Mouse (Mus musculus): ENCODE measurements at regions not wholly inside any gene's neighbourhood (a gene's known extent, or its start where the extent isn't known, plus 50 kb on each side); places are given as distances from the start of the nearest gene placed in this dataset.
A peak's percentile ranks its signal among the peaks of the same experiment; 100 is the strongest.

DNA sequence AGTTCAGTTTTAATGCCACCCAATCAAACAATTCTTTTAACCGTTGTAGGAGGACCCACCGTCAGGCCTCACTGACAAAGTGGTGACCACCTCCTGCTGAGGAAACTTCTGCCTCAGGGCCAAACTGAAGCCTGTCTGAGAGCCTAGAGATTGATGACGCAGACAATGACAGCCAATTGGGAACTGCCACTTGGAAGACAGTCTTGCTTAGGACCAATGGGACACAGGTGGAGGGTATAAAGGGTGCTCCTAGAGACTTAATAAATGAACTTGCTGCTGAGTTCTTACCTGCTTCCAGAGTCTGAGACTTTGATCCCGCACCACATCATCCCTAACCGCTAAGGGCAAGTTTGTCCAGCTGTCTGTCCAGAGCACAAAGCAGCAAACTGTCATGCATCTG, 80.0 kb downstream of the Tbx4 start:
- DNase-seq (ENCODE audit: inconsistent ontology term): no peak

DNA sequence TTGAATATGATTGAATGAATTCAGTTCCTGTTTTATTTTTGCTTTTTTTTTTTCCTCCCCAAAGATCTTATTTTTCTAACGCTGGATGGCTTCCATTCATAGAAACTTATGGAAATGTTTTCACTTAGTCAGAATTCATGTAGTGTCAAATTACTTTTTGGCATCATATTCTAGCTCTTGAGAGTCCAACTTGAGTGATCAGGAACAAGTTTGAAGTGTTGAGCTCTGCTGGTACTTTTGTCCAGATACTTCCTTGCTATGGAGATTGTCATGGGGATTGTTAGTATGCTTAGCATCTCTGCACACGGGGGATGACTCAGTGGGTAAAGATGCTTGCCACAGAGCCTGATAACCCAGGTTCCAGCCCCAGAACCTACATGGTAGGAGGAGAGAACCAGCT, 84.1 kb downstream of the Tbx4 start:
- DNase-seq (ENCODE audit: inconsistent ontology term): no peak

DNA sequence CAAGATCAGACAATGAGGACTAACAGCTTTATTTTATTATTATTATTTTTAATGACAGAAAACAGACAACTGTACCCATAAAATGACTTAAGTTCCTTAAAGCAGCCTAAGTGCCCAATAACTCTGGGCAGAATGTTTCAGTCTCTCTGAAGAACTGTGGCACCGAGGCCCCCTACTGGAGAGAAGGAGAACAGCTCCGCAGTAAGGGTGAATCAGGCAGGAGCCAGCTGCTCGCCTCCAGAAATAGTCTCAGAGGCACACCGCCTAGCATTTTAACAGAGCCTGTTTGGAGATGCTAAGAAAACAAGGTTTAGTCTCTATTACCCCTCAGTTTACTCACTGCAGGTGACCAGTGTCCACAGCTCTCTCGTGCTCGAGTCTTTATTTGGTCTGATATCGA, 86.2 kb downstream of the Tbx4 start:
- DNase-seq (ENCODE audit: inconsistent ontology term): peak; percentile 65

DNA sequence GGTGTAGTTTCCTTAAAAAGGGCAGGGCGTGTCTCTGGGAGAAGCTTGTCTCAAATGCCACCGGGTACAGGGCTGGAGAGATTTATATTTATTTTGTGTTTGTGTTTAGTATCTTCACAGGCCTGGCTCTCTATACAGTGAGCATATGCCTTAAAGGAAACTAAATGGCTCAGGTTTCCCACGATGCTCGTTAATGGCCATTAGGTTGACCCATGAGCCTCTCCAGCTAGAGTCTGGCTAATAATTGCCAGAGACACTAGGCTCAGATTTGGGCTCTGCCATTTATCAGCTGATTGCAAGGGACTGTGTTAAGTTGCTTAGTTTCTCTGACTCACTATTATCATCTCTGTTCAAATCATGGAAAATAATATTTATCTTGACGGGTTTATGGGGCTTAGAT, 87.5 kb downstream of the Tbx4 start:
- no peak for DNase-seq (ENCODE audit: inconsistent ontology term)

DNA sequence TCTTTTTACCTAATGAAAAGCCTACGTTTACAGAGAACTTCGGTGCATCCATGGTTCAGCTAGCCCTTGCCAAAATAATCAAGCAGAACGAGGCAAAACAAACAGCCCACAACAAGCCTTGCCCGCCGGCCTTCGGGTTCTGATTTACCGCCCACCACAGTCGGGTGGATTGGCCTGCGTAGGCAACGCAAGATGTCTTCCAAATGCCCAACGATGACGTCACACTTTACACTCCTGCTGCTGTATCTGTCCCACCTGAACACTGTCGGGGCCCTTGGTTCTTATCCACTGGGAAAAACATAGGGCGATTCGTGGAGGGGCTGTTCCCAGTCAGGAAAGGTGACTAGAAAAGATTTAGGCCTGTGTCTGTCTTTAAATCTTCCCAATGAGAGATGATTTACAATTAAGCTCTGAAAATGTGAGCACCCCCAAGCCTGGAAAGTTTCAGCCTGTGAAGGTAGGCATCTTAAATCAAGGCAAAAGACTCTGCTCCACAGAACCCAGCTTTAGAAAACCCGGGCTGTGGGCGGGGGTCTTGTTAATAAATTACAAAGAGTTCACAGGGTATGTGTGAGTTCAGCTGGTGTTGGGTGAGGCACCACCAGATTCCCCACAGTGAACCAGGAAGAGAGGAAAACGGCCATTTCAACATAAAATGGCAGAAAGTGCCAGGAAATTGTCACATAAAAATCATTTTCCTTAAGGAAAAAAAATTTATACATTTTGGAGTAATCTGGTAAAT, 90.6 kb downstream of the Tbx4 start:
- DNase-seq (ENCODE audit: inconsistent ontology term): no peak

DNA sequence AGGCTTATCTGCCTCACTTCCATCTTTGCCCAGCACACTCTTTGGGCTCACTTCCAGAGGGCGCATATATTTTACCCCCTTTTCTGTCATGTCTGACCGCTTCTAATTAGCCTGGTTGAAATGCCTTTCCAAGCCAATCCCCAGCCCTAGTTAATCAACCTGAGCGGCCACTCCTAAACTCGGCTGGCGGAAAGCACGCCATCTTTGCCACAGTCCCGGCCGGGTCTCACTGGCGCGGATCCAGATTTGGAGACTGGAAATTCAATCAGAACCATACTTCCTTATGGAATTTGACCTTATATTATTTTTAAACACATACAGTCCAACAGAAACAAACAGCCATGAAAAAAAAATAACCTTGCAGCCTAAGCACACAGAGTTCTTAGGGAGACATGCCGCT, 94.2 kb downstream of the Tbx4 start:
- no peak for DNase-seq (ENCODE audit: inconsistent ontology term)

DNA sequence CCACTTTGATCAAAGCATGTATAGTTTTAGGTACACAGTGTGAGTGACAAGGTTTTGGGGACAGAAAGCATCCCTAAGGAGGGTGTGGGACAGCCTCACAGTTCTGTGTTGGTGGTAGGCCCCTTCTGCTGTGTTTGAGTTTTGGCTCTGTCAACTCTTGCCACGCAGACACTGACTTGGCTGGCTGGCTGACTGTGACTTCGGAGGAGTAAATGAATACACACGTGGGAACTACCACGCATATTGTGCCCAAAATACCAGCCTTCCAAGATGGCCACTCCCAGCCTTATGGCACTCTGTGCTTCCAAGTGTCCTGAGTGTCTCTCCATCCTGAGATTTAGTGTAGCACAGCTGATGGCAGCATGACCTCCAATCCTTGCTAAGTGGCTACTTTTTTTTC, 95.3 kb downstream of the Tbx4 start:
- DNase-seq (ENCODE audit: inconsistent ontology term): no peak

DNA sequence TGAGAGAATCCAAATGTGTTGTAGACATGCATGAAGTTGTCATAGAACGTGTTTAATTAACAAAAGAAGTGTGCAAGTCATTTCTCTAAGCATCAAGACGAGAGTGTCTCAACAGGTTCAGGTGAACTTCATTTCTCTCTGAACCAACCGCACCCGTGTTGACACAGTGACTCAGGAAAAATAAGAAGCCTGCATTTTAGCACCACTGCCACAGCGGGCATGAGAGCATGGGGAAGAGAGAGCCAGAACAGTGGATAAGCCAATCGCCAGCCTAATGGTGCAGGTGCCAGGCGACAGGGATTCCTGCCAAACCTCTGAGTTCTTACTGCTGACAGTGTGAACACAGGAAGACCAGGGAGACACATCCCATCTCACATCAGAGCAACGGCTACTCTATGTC, 100.1 kb downstream of the Tbx4 start:
- DNase-seq (ENCODE audit: inconsistent ontology term): no peak

DNA sequence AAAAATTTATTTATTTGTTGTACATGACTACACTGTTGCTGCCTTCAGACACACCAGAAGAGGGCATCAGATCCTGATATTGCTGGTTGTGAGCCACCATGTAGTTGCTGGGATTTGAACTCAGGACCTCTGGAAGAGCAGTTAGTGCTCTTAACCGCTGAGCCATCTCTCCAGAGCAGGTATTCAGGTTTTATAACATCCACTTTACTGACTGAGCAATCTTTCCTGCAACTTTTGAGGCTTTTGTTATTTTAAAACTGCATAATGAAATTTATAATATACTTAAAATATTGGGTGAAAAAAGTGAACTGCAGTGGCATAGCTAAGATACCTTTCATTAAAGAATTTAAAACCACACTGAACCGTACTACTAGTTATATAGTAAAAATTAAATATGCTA, 101.0 kb downstream of the Tbx4 start:
- no peak for DNase-seq (ENCODE audit: inconsistent ontology term)

DNA sequence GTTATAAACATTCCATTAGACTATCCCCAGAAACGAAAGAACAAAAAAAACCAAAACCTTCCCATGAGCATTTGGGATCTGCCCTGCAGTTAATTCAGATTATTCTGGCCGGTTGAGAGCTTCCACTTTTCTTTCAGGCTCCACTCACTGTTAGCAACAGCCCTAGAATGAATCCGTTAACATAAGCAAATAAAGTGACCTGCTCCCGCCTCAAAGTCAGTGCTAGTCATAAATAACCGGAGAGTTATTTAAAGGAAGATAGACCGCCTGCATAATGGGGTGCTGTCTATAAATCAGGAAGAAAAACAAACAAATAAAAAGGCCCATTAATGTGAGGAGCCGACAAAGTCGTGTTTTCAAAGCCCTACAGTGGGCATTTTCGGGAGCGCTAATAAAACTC, 103.3 kb downstream of the Tbx4 start:
- peak; percentile 47 for DNase-seq (ENCODE audit: inconsistent ontology term)

DNA sequence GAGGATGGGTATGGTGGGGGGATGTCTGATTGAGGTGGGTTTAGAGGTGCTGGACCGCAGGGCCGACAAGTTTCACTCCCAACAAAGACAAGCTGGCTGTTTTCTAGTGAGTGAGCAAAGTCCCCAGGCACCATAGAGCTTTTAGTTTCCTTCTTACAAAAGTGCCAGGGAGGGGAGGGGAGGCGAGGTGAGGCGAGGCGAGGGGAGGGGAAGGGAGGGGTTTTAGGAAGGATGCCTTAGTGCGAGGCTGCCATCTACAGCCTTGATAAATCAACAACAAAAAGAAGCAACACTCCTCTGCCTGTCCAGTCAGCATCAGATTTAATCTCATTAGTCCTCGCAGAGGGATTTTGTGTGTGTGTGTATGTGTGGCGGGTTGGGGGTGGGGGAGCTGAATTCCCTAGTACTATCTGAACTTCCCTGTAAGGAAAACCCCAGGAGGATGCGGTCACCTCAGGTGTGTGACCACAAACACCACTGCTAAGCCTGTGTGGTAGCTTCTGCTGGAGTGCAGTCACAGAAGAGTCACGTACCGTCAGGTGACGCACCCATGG, 103.8 kb downstream of the Tbx4 start:
- peak; percentile 83 for DNase-seq (ENCODE audit: inconsistent ontology term)

DNA sequence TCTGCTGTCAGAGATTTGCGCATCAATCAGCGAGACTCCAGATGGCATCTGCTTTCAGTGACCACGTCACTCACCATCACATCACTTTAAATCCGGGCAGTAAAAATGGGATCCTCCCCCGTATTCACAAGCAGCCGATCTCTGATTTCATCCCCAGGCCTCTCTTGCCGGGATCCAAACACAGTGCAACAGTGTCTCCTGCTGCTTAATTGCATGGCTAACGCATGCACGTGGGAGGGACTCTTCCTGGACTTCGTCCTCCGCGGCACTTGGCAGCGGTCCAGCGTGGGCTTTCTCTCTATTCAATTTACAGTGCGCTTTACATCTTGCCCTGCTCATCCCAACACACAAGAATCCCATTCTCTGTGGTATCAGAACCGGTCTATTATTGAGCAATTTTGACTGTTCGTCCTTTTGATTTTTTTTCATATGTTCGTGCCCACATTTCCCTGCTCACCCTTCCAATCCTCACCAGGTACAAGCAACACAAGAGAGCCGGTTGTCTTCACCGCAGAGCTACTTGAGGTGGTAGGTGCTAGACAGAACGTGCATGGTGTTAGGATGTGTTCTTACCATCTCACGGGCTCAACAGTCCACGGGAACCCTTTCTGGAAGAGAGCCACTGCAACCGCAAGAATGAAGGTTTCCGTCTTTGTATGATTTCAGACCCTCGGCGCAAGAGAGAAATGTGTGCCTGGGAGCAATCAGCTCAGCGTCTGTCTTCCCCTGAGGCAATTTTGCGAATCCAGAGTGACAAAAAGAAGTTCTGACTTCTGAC, 109.3 kb downstream of the Tbx4 start:
- DNase-seq (ENCODE audit: inconsistent ontology term): peak; percentile 78

DNA sequence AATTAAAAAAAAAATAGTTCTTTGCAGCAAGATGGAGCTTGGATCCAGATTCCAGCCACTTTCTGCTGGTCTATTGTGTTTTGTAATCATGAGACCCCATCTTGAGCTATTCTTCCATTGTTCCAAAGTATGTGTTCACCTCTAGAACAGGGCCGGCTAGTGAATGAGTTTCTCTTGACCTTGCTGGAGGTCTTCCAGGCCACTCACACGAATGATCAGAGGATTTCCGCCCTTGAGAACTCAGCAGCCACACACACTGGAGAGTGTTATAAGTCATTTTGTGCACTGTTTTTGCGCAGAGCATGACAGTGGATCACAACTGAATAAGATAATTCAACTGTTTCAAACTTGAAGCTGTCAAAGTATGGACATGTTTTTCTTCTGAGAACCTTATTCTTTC, 110.5 kb downstream of the Tbx4 start:
- no peak for DNase-seq (ENCODE audit: inconsistent ontology term)

DNA sequence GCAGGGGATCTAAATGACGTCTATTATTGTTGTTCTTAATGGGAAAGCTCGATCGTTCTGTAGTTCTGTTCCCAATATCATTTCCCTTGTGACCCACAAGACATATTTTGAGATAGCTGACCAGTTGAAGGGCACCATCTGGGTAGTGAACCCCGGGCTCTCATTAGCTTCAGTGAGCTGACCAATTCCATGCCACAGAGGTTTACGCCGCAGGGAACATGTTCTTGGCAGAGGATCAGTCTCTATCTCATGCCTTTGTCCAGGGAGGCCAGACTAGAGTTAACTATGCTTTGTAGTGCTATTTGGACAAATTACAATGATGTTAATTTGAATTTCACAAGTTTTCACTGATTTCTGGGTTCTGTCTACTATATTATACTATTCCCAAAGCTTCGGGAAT, 117.1 kb downstream of the Tbx4 start:
- peak; percentile 79 for DNase-seq (ENCODE audit: inconsistent ontology term)

DNA sequence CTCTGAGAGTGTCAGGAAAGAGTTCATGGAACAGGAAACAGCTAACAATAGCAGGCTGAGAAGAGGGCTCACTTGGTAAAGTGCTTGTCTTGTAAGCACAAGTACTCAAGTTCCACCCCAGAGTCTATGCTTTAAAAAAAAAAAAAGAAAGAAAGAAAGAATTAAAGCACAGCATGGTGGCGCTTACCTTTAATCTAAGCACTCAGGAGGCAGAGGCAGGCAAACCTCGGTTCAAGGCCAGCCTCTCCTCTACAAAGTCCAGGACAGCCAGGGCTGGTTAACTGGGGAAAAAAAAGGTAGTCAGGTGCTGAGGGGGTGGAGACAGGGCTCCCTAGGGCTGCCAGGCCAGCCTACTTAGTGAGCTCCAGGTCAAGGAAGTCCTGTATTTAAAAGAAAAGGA, 119.1 kb downstream of the Tbx4 start:
- DNase-seq (ENCODE audit: inconsistent ontology term): no peak

DNA sequence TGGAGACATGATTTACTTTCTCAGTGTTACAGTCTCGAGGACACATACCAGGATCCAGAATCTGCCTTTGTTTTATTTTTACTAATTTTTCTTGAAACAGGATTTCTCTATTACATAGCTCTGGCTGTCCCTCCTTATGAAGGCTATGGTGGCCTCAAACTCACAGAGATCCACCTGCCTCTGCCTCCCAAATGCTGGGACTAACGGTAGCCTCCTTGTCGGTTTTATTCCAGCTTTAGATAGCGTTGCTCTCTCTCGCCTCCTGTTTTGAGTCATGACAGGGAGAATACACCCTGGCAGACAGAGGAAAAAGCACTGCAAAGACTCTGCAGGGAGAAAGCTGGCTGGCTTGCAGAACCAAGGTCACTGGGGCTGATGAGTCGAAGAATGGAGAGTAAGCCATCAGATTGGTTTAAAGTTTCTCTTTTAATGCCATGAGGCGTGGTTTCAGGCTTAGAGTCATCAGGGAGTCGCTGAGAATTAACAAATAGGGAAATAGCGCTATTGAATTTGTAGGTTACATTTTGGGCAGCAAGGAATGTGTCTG, 119.8 kb downstream of the Tbx4 start:
- no peak for DNase-seq (ENCODE audit: inconsistent ontology term)

DNA sequence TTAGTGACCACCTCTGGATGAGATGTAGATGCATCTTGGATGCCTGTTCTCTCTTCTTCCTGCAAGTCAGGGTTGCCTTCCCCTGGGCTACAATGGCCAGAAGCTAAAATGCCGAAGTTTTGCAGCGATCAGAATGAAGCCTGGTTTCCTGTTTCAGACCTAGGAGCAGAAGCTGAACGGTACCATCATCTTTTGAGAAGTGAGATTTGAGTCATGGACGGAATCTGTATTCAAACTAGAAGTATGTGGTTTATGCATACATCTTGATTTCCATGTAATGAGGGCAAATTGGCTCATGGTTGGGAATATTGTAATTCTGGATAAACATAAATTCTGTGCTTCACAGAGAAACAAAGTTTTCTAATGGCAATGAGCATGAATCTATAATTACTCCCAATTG, 120.6 kb downstream of the Tbx4 start:
- DNase-seq (ENCODE audit: inconsistent ontology term): no peak

Measured in Muller cell, postnatal 12 days (primary cell).